In the genomic region with DNA sequence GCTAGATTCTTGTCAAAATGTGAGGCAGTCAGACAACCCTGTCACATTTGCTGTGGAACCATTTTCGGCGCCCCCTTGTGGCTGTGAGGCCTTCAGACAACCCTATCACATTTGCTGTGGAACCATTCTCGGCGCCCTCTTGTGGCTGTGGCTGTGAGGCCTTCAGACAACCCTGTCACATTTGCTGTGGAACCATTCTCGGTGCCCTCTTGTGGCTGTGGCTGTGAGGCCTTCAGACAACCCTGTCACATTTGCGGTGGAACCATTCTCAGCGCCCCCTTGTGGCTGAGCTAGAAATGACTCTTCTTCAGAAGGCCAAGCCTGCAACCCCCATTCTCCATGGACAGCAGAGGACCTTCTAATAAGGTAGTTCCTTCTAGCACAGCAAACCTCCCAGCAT, we compare ENCODE assay signal across 8 mouse cellular contexts. TPM values are rescaled to one million over a fixed set of nuclear protein-coding genes. Genes with fewer than 3 reads are reported as not detected.
DNase-seq lines count a peak whose midpoint lies in the region; ATAC-seq and TF ChIP-seq lines count a peak whose summit lies in the region.

No protein-coding gene starts in this region.

- H3K4me2 ChIP-seq in hindbrain, postnatal 0 days (ENCODE audit: low read depth, low read length): no peak overlapping the region

- no peak overlapping the region for H3K9ac ChIP-seq in hindbrain, postnatal 0 days (replicated peaks; ENCODE audit: low read length)

- H3K36me3 ChIP-seq in hindbrain, postnatal 0 days (ENCODE audit: insufficient read depth, low read length): no peaks in the 10 kb centered on the region

- H3K4me3 ChIP-seq in hindbrain, postnatal 0 days (ENCODE audit: low read length): no peak overlapping the region

- TF ChIP-seq CTCF in Patski (IDR thresholded peaks at IDR 0.05): peak; percentile 91
- TF ChIP-seq CTCF in hindbrain, postnatal 0 days (IDR thresholded peaks at IDR 0.05; ENCODE audit: low read depth): peak; percentile 100

- POLR2A ChIA-PET in Patski (lab: Charles Lee): interaction anchor here (1.0 to 2.2 kb wide), 2 partner anchors 10 to 44 kb away, joined by 3 to 5 read pairs; no protein-coding TSS in a partner anchor

- WGBS in hindbrain, postnatal 0 days: 5% methylated on average over 7 of the region's 7 CpGs

- peaks cover 5% of the 10 kb centered on the region; the same call in 1 of the 2 replicates for H3K4me1 ChIP-seq in hindbrain, postnatal 0 days (ENCODE audit: insufficient read depth, low read length)

- H3K27ac ChIP-seq in hindbrain, postnatal 0 days: no peak overlapping the region

- CTCF ChIA-PET in Patski (lab: Charles Lee): interaction anchor here (0.7 to 4.1 kb wide), 30 partner anchors 9 to 408 kb away, joined by 3 to 55 read pairs (median 5); partner anchors contain the start of genes Dgat2 and Uvrag

- in situ Hi-C loops in Patski (cut with MboI; ENCODE audit: low pct_unique_long_range_greater_than_20kb): no loop called here

- ATAC-seq in Patski: peak; percentile 79
- ATAC-seq in hindbrain, postnatal 0 days: peak; percentile 88
- ATAC-seq in megakaryocyte, adult 5-6 weeks (ENCODE audit: poor library complexity, severe bottlenecking): peak; percentile 85

- H3K9me3 ChIP-seq in hindbrain, postnatal 0 days (ENCODE audit: low read length): no peaks in the 10 kb centered on the region

- DNase-seq in Patski (ENCODE audit: low read depth, low spot score): peak; percentile 77
- DNase-seq in cerebellum, postnatal 10 days: peak; percentile 98
- peak; percentile 94 to 95 for DNase-seq in frontal cortex, postnatal 25 days (ENCODE audit: low spot score in 2 of 2)
- DNase-seq in hindbrain, postnatal 0 days (ENCODE audit: low spot score): peak; percentile 97
- DNase-seq in left cerebral cortex, adult 18-20 months (ENCODE audit: low spot score in 2 of 2): peak; percentile 95 to 97
- peak; percentile 93 to 95 for DNase-seq in right cerebral cortex, postnatal 10 days (ENCODE audit: low spot score in 2 of 2)
- peak; percentile 97 for DNase-seq in urinary bladder, postnatal 14 days (ENCODE audit: low spot score)

- no peaks in the 10 kb centered on the region for H3K27me3 ChIP-seq in Patski
- H3K27me3 ChIP-seq in hindbrain, postnatal 0 days (ENCODE audit: insufficient read depth, low read length): no peaks in the 10 kb centered on the region

RNA-seq across cellular contexts. Expression of gene Uvrag, which starts 10.4 kb away (rescaled TPM):
- 29.6 TPM for polyA plus RNA-seq in Patski (2021)
- 17.9 and 36.7 TPM in 2 replicates for total RNA-seq in hindbrain, postnatal 0 days (2014; rRNA removed)
- 16.5 and 17.1 TPM in 2 replicates for polyA plus RNA-seq in hindbrain, postnatal 0 days (2015; fragmentation: Nextera tagmentation; extraction: Ambion mirVana)
- 10 to 100 TPM; 51.7 to 56.8 TPM for total RNA-seq in left cerebral cortex, adult 18-20 months (2021)
- 37.2 and 42.4 TPM in 2 replicates for total RNA-seq in megakaryocyte, adult 5-6 weeks (2015)
- total RNA-seq in megakaryocyte, adult 5-6 weeks (2017): 43.1 and 50.8 TPM in 2 replicates

RNA-seq across cellular contexts. Expression of gene Dgat2, which starts 31.2 kb away (rescaled TPM):
- 3.7 TPM for polyA plus RNA-seq in Patski (2021)
- total RNA-seq in hindbrain, postnatal 0 days (2014; rRNA removed): 37.8 TPM in 2 replicates
- 28.3 and 29.9 TPM in 2 replicates for polyA plus RNA-seq in hindbrain, postnatal 0 days (2015; fragmentation: Nextera tagmentation; extraction: Ambion mirVana)
- 10 to 100 TPM; 57.5 to 63.0 TPM for total RNA-seq in left cerebral cortex, adult 18-20 months (2021)
- total RNA-seq in megakaryocyte, adult 5-6 weeks (2015): 10.8 and 11.3 TPM in 2 replicates
- 9.1 and 14.0 TPM in 2 replicates for total RNA-seq in megakaryocyte, adult 5-6 weeks (2017)
